Mouse (Mus musculus) midbrain, embryonic 14.5 days (tissue): ENCODE measurements at regions not wholly inside any gene's neighbourhood (a gene's known extent, or its start where the extent isn't known, plus 50 kb on each side); places are given as distances from the start of the nearest gene placed in this dataset.

ENCODE experiments used
- ATAC-seq: fragments of 200-750 bp; cut with Nextera tagmentation; 2 replicates; pipeline ENCODE4 v1.8.0; 2017; ENCODE audit warnings: moderate number of reproducible peaks, moderate library complexity; ENCODE audit not compliant: low FRiP score, low TSS enrichment
- DNase-seq: peaks from one replicate; pipeline ENCODE4 v3.0.0-alpha.2; 2015
- H3K27ac ChIP-seq: fragments of 300-500 bp; sonication (generic); replicated peaks from 2 replicates; pipeline ENCODE4 v1.5.1; 2014; ENCODE audit warnings: mild to moderate bottlenecking, low read depth, low read length, moderate library complexity
- H3K27me3 ChIP-seq: fragments of 300-500 bp; sonication (generic); 2 replicates; pipeline ENCODE4 v1.6.1; 2014; ENCODE audit warnings: low read length, control low read depth, mixed read lengths; ENCODE audit not compliant: control insufficient read depth, insufficient read depth
- H3K36me3 ChIP-seq: fragments of 300-500 bp; sonication (generic); 2 replicates; pipeline ENCODE4 v1.6.1; 2014; ENCODE audit warnings: low read length, control low read depth; ENCODE audit not compliant: control insufficient read depth, insufficient read depth
- H3K4me1 ChIP-seq: fragments of 300-500 bp; sonication (generic); 2 replicates; pipeline ENCODE4 v1.6.1; 2014; ENCODE audit warnings: mild to moderate bottlenecking, antibody characterized with exemption, low read length, control low read depth; ENCODE audit not compliant: control insufficient read depth, insufficient read depth
- H3K4me2 ChIP-seq: fragments of 300-500 bp; sonication (generic); 2 replicates; pipeline ENCODE4 v1.6.1; 2014; ENCODE audit warnings: mild to moderate bottlenecking, low read length, moderate library complexity
- H3K4me3 ChIP-seq: fragments of 300-500 bp; sonication (generic); replicated peaks from 2 replicates; pipeline ENCODE4 v1.5.1; 2014; ENCODE audit warnings: low read depth, low read length
- H3K9ac ChIP-seq: fragments of 300-500 bp; sonication (generic); replicated peaks from 2 replicates; pipeline ENCODE4 v1.6.1; 2014; ENCODE audit warnings: mild to moderate bottlenecking, low read length, moderate library complexity
- H3K9me3 ChIP-seq: fragments of 300-500 bp; sonication (generic); 2 replicates; pipeline ENCODE4 v1.6.1; 2016; ENCODE audit warnings: low read length, control low read depth, mixed read lengths; ENCODE audit not compliant: control insufficient read depth
- WGBS: fragments of 180-500 bp; shearing (Covaris S2); extraction: QIAGEN DNeasy Blood & Tissue Kit; methylation state at CpG from one replicate; pipeline ENCODE4 v1.1.7; 2014; 5-methylcytosine and 5-hydroxymethylcytosine counted together

DNA sequence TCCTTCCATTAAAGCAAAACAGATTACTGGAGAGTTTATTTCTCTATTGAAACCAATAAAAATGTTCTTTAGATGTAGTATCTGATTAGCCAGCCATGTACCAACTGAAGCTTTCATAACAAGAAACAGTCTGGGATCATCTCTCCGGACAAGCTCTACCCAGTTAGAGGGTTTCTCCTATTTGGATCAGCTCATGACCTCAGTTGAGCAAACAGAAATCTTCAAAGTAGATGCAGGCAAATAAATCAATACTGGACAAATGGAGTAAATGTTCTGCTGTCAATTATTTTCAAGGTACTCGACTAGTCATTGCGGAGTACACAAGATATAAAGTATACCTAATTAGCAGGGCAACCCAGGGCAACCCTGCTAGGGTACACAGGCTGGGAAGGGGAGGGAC is 67.4 kb downstream of the Avpr1a start:
- Histone ChIP-seq H3K4me1 (no peaks in the 10 kb centered on the region), H3K4me3 (no peak overlapping the region), H3K27me3 (no peaks in the 10 kb centered on the region), H3K9me3 (peaks cover 5% of the 10 kb centered on the region; the same call in 1 of the 2 replicates), H3K4me2 (no peak overlapping the region), H3K9ac (no peak overlapping the region), H3K36me3 (no peaks in the 10 kb centered on the region), H3K27ac (no peak overlapping the region)
- DNase-seq: no peak
- 88% methylated on average over 3 of the region's 3 CpGs for WGBS
- ATAC-seq: no peak

DNA sequence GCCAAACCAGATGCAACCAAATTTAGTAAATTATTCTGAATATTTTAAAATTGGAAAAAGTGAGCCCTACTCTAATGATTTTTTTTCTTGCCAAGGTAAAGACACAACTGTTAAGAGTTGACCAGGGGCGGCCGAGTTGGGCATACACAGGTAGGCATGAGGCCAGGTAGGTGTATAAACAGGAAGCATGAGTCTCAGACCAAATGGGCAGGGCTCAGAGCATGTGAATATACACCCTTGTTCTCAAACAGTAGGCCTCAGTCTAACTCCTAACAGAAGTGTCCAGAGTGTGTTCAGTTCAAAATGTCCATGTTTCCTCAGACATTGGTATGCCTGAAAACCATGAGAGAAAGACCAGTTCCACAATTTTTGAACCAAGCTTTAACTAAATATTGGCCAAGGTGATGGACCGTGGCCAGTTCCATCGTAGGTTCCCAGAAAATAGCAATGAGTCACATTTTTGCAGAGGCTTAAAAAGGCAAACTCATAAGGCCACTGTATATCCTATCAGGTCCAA is 71.0 kb downstream of the Avpr1a start:
- Histone ChIP-seq H3K27ac (no peak overlapping the region), H3K36me3 (no peaks in the 10 kb centered on the region), H3K9me3 (no peaks in the 10 kb centered on the region), H3K9ac (no peak overlapping the region), H3K4me1 (no peaks in the 10 kb centered on the region), H3K27me3 (no peaks in the 10 kb centered on the region), H3K4me3 (no peak overlapping the region), H3K4me2 (no peak overlapping the region)
- ATAC-seq (no peak), DNase-seq (no peak)
- WGBS: 97% methylated on average over 4 of the region's 4 CpGs

GRCm38 (mm10) chr10:122519981-122520380 is 71.7 kb downstream of the Avpr1a start:
- WGBS: 90% methylated on average over 7 of the region's 7 CpGs
- DNase-seq: no peak

GRCm38 (mm10) chr10:122522631-122523030 is 74.3 kb downstream of the Avpr1a start:
- Histone ChIP-seq H3K27ac (no peak overlapping the region), H3K4me2 (no peak overlapping the region), H3K36me3 (no peaks in the 10 kb centered on the region), H3K9ac (no peak overlapping the region), H3K27me3 (no peaks in the 10 kb centered on the region), H3K4me1 (no peaks in the 10 kb centered on the region), H3K4me3 (no peak overlapping the region), H3K9me3 (no peaks in the 10 kb centered on the region)
- no peak for DNase-seq
- ATAC-seq: no peak
- 77% methylated on average over 3 of the region's 3 CpGs for WGBS

More at GRCm38 (mm10) chr10:122519981-122520380, 71.7 kb downstream of the Avpr1a start:
- H3K9me3 ChIP-seq: no peaks in the 10 kb centered on the region
- H3K4me1 ChIP-seq: no peaks in the 10 kb centered on the region
- no peaks in the 10 kb centered on the region for H3K27me3 ChIP-seq
- H3K4me3 ChIP-seq: no peak overlapping the region
- no peaks in the 10 kb centered on the region for H3K36me3 ChIP-seq
- no peak overlapping the region for H3K27ac ChIP-seq
- no peak overlapping the region for H3K4me2 ChIP-seq
- no peak overlapping the region for H3K9ac ChIP-seq
- ATAC-seq: no peak

DNA sequence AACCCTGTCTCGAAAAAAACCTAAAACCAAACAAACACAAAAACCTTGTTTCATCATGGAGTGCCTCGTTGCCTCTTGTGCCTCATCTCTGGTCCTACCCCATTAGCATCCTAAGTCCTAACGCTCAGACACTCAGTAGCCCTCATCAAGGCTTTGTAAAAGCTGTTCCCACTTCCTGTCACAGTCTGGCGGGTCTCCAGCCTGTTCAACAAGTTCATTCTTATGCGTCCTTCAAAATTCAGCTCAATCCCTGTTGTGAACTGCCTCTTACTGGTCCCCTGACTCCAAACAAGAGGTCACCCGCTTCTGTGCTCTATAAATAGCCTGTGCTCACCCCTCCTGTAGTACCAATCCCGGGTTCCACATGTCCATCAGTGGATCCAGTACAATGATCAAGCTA is 77.1 kb downstream of the Avpr1a start:
- H3K4me3 ChIP-seq: no peak overlapping the region
- ATAC-seq: no peak
- no peak overlapping the region for H3K27ac ChIP-seq
- H3K9ac ChIP-seq: no peak overlapping the region
- H3K4me2 ChIP-seq: no peak overlapping the region
- no peaks in the 10 kb centered on the region for H3K27me3 ChIP-seq
- H3K36me3 ChIP-seq: no peaks in the 10 kb centered on the region
- no peaks in the 10 kb centered on the region for H3K9me3 ChIP-seq
- WGBS: 65% methylated on average over 7 of the region's 7 CpGs
- no peaks in the 10 kb centered on the region for H3K4me1 ChIP-seq
- DNase-seq: peak; percentile 8

- H3K4me3 ChIP-seq: no peak overlapping the region
- H3K4me1 ChIP-seq: no peaks in the 10 kb centered on the region
- no peaks in the 10 kb centered on the region for H3K9me3 ChIP-seq
- no peak overlapping the region for H3K9ac ChIP-seq
- H3K36me3 ChIP-seq: no peaks in the 10 kb centered on the region
- H3K27ac ChIP-seq: no peak overlapping the region
- no peak overlapping the region for H3K4me2 ChIP-seq
- ATAC-seq (no peak), DNase-seq (peak; percentile 52)
- H3K27me3 ChIP-seq: no peaks in the 10 kb centered on the region
- 69% methylated on average over 6 of the region's 6 CpGs for WGBS
These were observed 77.5 kb downstream of the Avpr1a start for GRCm38 (mm10) chr10:122525807-122526206.

- Histone ChIP-seq H3K9ac (no peak overlapping the region), H3K9me3 (no peaks in the 10 kb centered on the region), H3K4me2 (no peak overlapping the region), H3K36me3 (no peaks in the 10 kb centered on the region), H3K4me1 (no peaks in the 10 kb centered on the region), H3K27ac (no peak overlapping the region), H3K4me3 (no peak overlapping the region), H3K27me3 (no peaks in the 10 kb centered on the region)
- ATAC-seq (no peak), DNase-seq (no peak)
- 76% methylated on average over 10 of the region's 10 CpGs for WGBS
These were observed 79.9 kb downstream of the Avpr1a start for GRCm38 (mm10) chr10:122528222-122528621.

GRCm38 (mm10) chr10:122528973-122529703 is 80.8 kb downstream of the Avpr1a start:
- H3K9ac ChIP-seq: no peak overlapping the region
- H3K4me3 ChIP-seq: no peak overlapping the region
- ATAC-seq (no peak), DNase-seq (peak; percentile 90)
- H3K4me1 ChIP-seq: no peaks in the 10 kb centered on the region
- H3K9me3 ChIP-seq: no peaks in the 10 kb centered on the region
- no peaks in the 10 kb centered on the region for H3K27me3 ChIP-seq
- H3K36me3 ChIP-seq: no peaks in the 10 kb centered on the region
- H3K27ac ChIP-seq: no peak overlapping the region
- WGBS: 40% methylated on average over 4 of the region's 4 CpGs
- H3K4me2 ChIP-seq: no peak overlapping the region

DNA sequence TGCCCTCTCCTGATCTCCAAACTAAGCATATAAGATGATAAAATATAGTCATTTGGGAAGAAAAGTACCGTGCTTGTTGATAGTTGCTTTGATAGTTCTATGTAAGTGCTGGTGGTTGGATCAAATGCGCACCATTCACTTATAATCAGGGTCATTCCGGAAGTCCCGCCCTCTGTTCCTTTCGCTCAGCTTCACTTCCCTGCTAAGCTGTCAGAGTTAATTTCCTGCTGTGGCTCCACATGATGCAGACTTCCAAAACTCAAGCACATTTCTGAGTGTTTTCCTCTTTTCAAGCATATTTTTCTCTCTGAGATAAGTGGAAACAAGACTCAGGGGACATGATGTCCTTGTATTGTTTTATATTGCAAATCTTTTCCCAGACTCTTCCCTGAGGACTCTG is 86.4 kb downstream of the Avpr1a start:
- Histone ChIP-seq H3K4me3 (no peak overlapping the region), H3K9ac (no peak overlapping the region), H3K36me3 (no peaks in the 10 kb centered on the region), H3K27ac (no peak overlapping the region), H3K9me3 (no peaks in the 10 kb centered on the region), H3K27me3 (no peaks in the 10 kb centered on the region), H3K4me2 (no peak overlapping the region), H3K4me1 (no peaks in the 10 kb centered on the region)
- 86% methylated on average over 5 of the region's 5 CpGs for WGBS
- no peak for ATAC-seq
- DNase-seq: no peak
